In genomic region chr14:102919261-102919801, GRCm38 (mm10) we compare ENCODE assay signal across 24 mouse cellular contexts.
A peak's percentile ranks its signal among the peaks of the same experiment; 100 is the strongest.
DNase-seq lines count a peak whose midpoint lies in the region; ATAC-seq and TF ChIP-seq lines count a peak whose summit lies in the region.
"Had no signal": no experiment of that assay in that cellular context is flagged by ENCODE, and none has a peak within 500 bp of the region (broad histone marks: within the 10 kb centered on the region; RNA-seq: fewer than 3 reads in every experiment).

No protein-coding gene starts in this region.

- H3K36me3 ChIP-seq in forebrain, embryonic 13.5 days (ENCODE audit: poor library complexity, severe bottlenecking), result no peaks in the 10 kb centered on the region
- no peaks in the 10 kb centered on the region for H3K36me3 ChIP-seq in forebrain, embryonic 12.5 days (replicated peaks)
- no peaks in the 10 kb centered on the region for H3K36me3 ChIP-seq in heart, postnatal 0 days (replicated peaks; ENCODE audit: control insufficient read depth, insufficient read depth, low read length)
- H3K36me3 ChIP-seq in lung, postnatal 0 days (ENCODE audit: insufficient read depth, low read length), result no peaks in the 10 kb centered on the region
- no peaks in the 10 kb centered on the region for H3K36me3 ChIP-seq in forebrain, postnatal 0 days (ENCODE audit: insufficient read depth)
- H3K36me3 ChIP-seq: embryonic facial prominence, embryonic 15.5 days; heart, embryonic 15.5 days; hindbrain, embryonic 10.5 days; limb, embryonic 13.5 days; liver, embryonic 13.5 days; neural tube, embryonic 15.5 days had no signal

- no peak for TF ChIP-seq CTCF in heart, postnatal 0 days (IDR thresholded peaks at IDR 0.05; ENCODE audit: low read depth)
- no peak for TF ChIP-seq CTCF in lung, postnatal 0 days (IDR thresholded peaks at IDR 0.05)
- no peak for TF ChIP-seq CTCF in forebrain, postnatal 0 days (IDR thresholded peaks at IDR 0.05; ENCODE audit: low read depth)

- no peak overlapping the region; the same call in 1 of the 2 replicates for H3K27ac ChIP-seq in forebrain, embryonic 13.5 days
- H3K27ac ChIP-seq in forebrain, embryonic 12.5 days, result no peak overlapping the region
- H3K27ac ChIP-seq in heart, postnatal 0 days (ENCODE audit: low read depth), result no peak overlapping the region
- H3K27ac ChIP-seq in lung, postnatal 0 days (ENCODE audit: low read length), result no peak overlapping the region
- peak overlapping the region; percentile 47; the same call in 1 of the 2 replicates for H3K27ac ChIP-seq in forebrain, postnatal 0 days (ENCODE audit: low read depth, low read length)
- H3K27ac ChIP-seq: embryonic facial prominence, embryonic 15.5 days; heart, embryonic 15.5 days; hindbrain, embryonic 10.5 days; limb, embryonic 13.5 days; liver, embryonic 13.5 days; neural tube, embryonic 15.5 days had no signal

- no peaks in the 10 kb centered on the region for H3K4me1 ChIP-seq in forebrain, embryonic 13.5 days
- no peaks in the 10 kb centered on the region for H3K4me1 ChIP-seq in forebrain, embryonic 12.5 days
- H3K4me1 ChIP-seq in heart, postnatal 0 days (ENCODE audit: control insufficient read depth, insufficient read depth), result no peaks in the 10 kb centered on the region
- H3K4me1 ChIP-seq in lung, postnatal 0 days (ENCODE audit: insufficient read depth, low read depth, low read length), result no peaks in the 10 kb centered on the region
- H3K4me1 ChIP-seq in forebrain, postnatal 0 days (ENCODE audit: insufficient read depth), result no peaks in the 10 kb centered on the region
- H3K4me1 ChIP-seq: hindbrain, embryonic 10.5 days; limb, embryonic 13.5 days; liver, embryonic 13.5 days had no signal

- H3K4me2 ChIP-seq in forebrain, embryonic 13.5 days, result no peak overlapping the region
- H3K4me2 ChIP-seq in forebrain, embryonic 12.5 days, result no peak overlapping the region
- H3K4me2 ChIP-seq in heart, postnatal 0 days (ENCODE audit: low read depth, low read length), result no peak overlapping the region
- H3K4me2 ChIP-seq in lung, postnatal 0 days (replicated peaks; ENCODE audit: low read depth, low read length), result no peak overlapping the region
- no peak overlapping the region for H3K4me2 ChIP-seq in forebrain, postnatal 0 days (ENCODE audit: low read depth)
- H3K4me2 ChIP-seq: embryonic facial prominence, embryonic 15.5 days; heart, embryonic 15.5 days; limb, embryonic 13.5 days; liver, embryonic 13.5 days; lung, embryonic 14.5 days; neural tube, embryonic 15.5 days had no signal

- H3K9ac ChIP-seq in forebrain, embryonic 13.5 days, result no peak overlapping the region
- H3K9ac ChIP-seq in forebrain, embryonic 12.5 days, result no peak overlapping the region
- no peak overlapping the region for H3K9ac ChIP-seq in heart, postnatal 0 days (replicated peaks; ENCODE audit: low read depth, low read length)
- no peak overlapping the region for H3K9ac ChIP-seq in lung, postnatal 0 days (replicated peaks; ENCODE audit: low read depth)
- no peak overlapping the region for H3K9ac ChIP-seq in forebrain, postnatal 0 days
- H3K9ac ChIP-seq: embryonic facial prominence, embryonic 15.5 days; heart, embryonic 15.5 days; limb, embryonic 13.5 days; liver, embryonic 13.5 days; lung, embryonic 14.5 days; neural tube, embryonic 15.5 days had no signal

- no peaks in the 10 kb centered on the region for H3K27me3 ChIP-seq in forebrain, embryonic 13.5 days
- no peaks in the 10 kb centered on the region for H3K27me3 ChIP-seq in forebrain, embryonic 12.5 days
- no peaks in the 10 kb centered on the region for H3K27me3 ChIP-seq in heart, postnatal 0 days (ENCODE audit: control insufficient read depth, insufficient read depth, low read length)
- H3K27me3 ChIP-seq in lung, postnatal 0 days (replicated peaks; ENCODE audit: insufficient read depth, low read length), result no peaks in the 10 kb centered on the region
- H3K27me3 ChIP-seq in forebrain, postnatal 0 days (ENCODE audit: insufficient read depth, low read length), result no peaks in the 10 kb centered on the region
- H3K27me3 ChIP-seq: embryonic facial prominence, embryonic 15.5 days; heart, embryonic 15.5 days; limb, embryonic 13.5 days; liver, embryonic 13.5 days; neural tube, embryonic 15.5 days had no signal

- peak; percentile 46; the same call in 1 of the 2 replicates for ATAC-seq in forebrain, embryonic 13.5 days
- no peak for ATAC-seq in forebrain, embryonic 12.5 days (ENCODE audit: low FRiP score)
- 0 out of 2 replicates have a peak, but pooled peaks have one; percentile 19 for ATAC-seq in heart, postnatal 0 days (ENCODE audit: insufficient read depth, low read depth)
- no peak for ATAC-seq in lung, postnatal 0 days
- peak; percentile 87 for ATAC-seq in forebrain, postnatal 0 days
- no peak for ATAC-seq in megakaryocyte-erythroid progenitor cell, adult 5-6 weeks (replicated peaks; ENCODE audit: low FRiP score, low TSS enrichment, poor library complexity, severe bottlenecking)
- ATAC-seq: intestine, postnatal 0 days; midbrain, embryonic 16.5 days had no signal

- DNase-seq in heart, postnatal 0 days (ENCODE audit: low spot score), result no peak
- DNase-seq in heart, adult 18-20 months, result no peak
- peak; percentile 10 for DNase-seq in lung, postnatal 10 days
- no peak for DNase-seq in lung, postnatal 0 days (ENCODE audit: low spot score)
- peak; percentile 72 for DNase-seq in forebrain, postnatal 0 days
- DNase-seq: adrenal gland, postnatal 25 days; cerebellum, adult 11-12 months; cerebellum, postnatal 36 days; embryo, embryonic 11 days; gastrocnemius, postnatal 25 days; kidney, postnatal 25 days; liver, embryonic 13.5 days; lung, embryonic 14.5 days; lung, postnatal 4 days had no signal

- H3K9me3 ChIP-seq in forebrain, embryonic 13.5 days (replicated peaks), result no peaks in the 10 kb centered on the region
- H3K9me3 ChIP-seq in forebrain, embryonic 12.5 days, result no peaks in the 10 kb centered on the region
- no peaks in the 10 kb centered on the region for H3K9me3 ChIP-seq in heart, postnatal 0 days (replicated peaks; ENCODE audit: control insufficient read depth, low read length)
- H3K9me3 ChIP-seq in lung, postnatal 0 days (ENCODE audit: low read length), result no peaks in the 10 kb centered on the region
- H3K9me3 ChIP-seq in forebrain, postnatal 0 days (ENCODE audit: low read length), result no peaks in the 10 kb centered on the region
- H3K9me3 ChIP-seq: embryonic facial prominence, embryonic 15.5 days; heart, embryonic 15.5 days; hindbrain, embryonic 10.5 days; limb, embryonic 13.5 days; liver, embryonic 13.5 days; neural tube, embryonic 15.5 days had no signal

- H3K4me3 ChIP-seq in forebrain, embryonic 13.5 days, result no peak overlapping the region
- H3K4me3 ChIP-seq in forebrain, embryonic 12.5 days (replicated peaks), result no peak overlapping the region
- no peak overlapping the region for H3K4me3 ChIP-seq in heart, postnatal 0 days (ENCODE audit: low read depth, low read length)
- no peak overlapping the region for H3K4me3 ChIP-seq in lung, postnatal 0 days (ENCODE audit: low read depth, low read length)
- no peak overlapping the region for H3K4me3 ChIP-seq in forebrain, postnatal 0 days (ENCODE audit: low read depth, low read length)
- H3K4me3 ChIP-seq: embryonic facial prominence, embryonic 15.5 days; heart, embryonic 15.5 days; hindbrain, embryonic 10.5 days; limb, embryonic 13.5 days; liver, embryonic 13.5 days; neural tube, embryonic 15.5 days had no signal

- 81% methylated on average over 7 of the region's 7 CpGs for WGBS in forebrain, embryonic 13.5 days
- WGBS in forebrain, embryonic 12.5 days, result 85% methylated on average over 7 of the region's 7 CpGs
- WGBS in heart, postnatal 0 days, result 58% methylated on average over 7 of the region's 7 CpGs
- 67% methylated on average over 7 of the region's 7 CpGs for WGBS in lung, postnatal 0 days
- 53% methylated on average over 7 of the region's 7 CpGs for WGBS in forebrain, postnatal 0 days

- TF ChIP-seq EP300 in heart, postnatal 0 days (IDR thresholded peaks at IDR 0.05; ENCODE audit: low read depth), result no peak
- TF ChIP-seq EP300 in lung, postnatal 0 days (IDR thresholded peaks at IDR 0.05), result no peak

Comparison
In these comparisons a context has a peak if more than half of its experiments do, and no peak if none do; other contexts are left out.
1. ATAC-seq: peak in forebrain, embryonic 13.5 days (single experiment), heart, postnatal 0 days (single experiment) and forebrain, postnatal 0 days (single experiment); none in forebrain, embryonic 12.5 days (single experiment), lung, postnatal 0 days (single experiment) and megakaryocyte-erythroid progenitor cell, adult 5-6 weeks (single experiment).
2. DNase-seq: peak in lung, postnatal 10 days (single experiment) and forebrain, postnatal 0 days (single experiment); none in heart, postnatal 0 days (single experiment), heart, adult 18-20 months (0 of 2) and lung, postnatal 0 days (single experiment).